Mouse (Mus musculus): ENCODE measurements around the gene Rab26. TPM values are rescaled to one million over a fixed set of nuclear protein-coding genes. Genes with fewer than 3 reads are reported as not detected.
A peak's percentile ranks its signal among the peaks of the same experiment; 100 is the strongest.

Gene Rab26
- polyA plus RNA-seq, 1 experiment = 1.1 TPM

GRCm38 (mm10) chr17:24546234-24546633, 12.2 kb upstream of the Rab26 start:
- TF ChIP-seq POLR2A (IDR thresholded peaks at IDR 0.05; ENCODE audit: control insufficient read depth, low read depth, low read length) = no peak
- no peak for TF ChIP-seq CTCF (IDR thresholded peaks at IDR 0.05; ENCODE audit: control insufficient read depth, insufficient read depth, insufficient replicate concordance, low read depth, low read length)

GRCm38 (mm10) chr17:24545247-24545646, 11.2 kb upstream of the Rab26 start:
- H3K4me3 ChIP-seq (ENCODE audit: control insufficient read depth, low read depth, low read length) = no peak overlapping the region
- no peaks in the 10 kb centered on the region for H3K27me3 ChIP-seq (ENCODE audit: control insufficient read depth, insufficient read depth, low read length)
- TF ChIP-seq CTCF (IDR thresholded peaks at IDR 0.05; ENCODE audit: control insufficient read depth, insufficient read depth, insufficient replicate concordance, low read depth, low read length) (no peak), POLR2A (IDR thresholded peaks at IDR 0.05; ENCODE audit: control insufficient read depth, low read depth, low read length) (no peak)
- peaks cover 2% of the 10 kb centered on the region for H3K4me1 ChIP-seq (ENCODE audit: control insufficient read depth, insufficient read depth, low read length)
- no peaks in the 10 kb centered on the region for H3K36me3 ChIP-seq (ENCODE audit: control insufficient read depth, insufficient read depth, low read length)
- H3K27ac ChIP-seq (ENCODE audit: control insufficient read depth, insufficient read depth, low read depth, low read length) = no peak overlapping the region

More at GRCm38 (mm10) chr17:24546234-24546633, 12.2 kb upstream of the Rab26 start:
- H3K27me3 ChIP-seq (ENCODE audit: control insufficient read depth, insufficient read depth, low read length) = no peaks in the 10 kb centered on the region
- no peak overlapping the region for H3K27ac ChIP-seq (ENCODE audit: control insufficient read depth, insufficient read depth, low read depth, low read length)
- no peak overlapping the region for H3K4me3 ChIP-seq (ENCODE audit: control insufficient read depth, low read depth, low read length)
- peaks cover 2% of the 10 kb centered on the region for H3K4me1 ChIP-seq (ENCODE audit: control insufficient read depth, insufficient read depth, low read length)
- H3K36me3 ChIP-seq (ENCODE audit: control insufficient read depth, insufficient read depth, low read length) = no peaks in the 10 kb centered on the region

GRCm38 (mm10) chr17:24544613-24545012, 10.6 kb upstream of the Rab26 start:
- no peaks in the 10 kb centered on the region for H3K27me3 ChIP-seq (ENCODE audit: control insufficient read depth, insufficient read depth, low read length)
- TF ChIP-seq CTCF (IDR thresholded peaks at IDR 0.05; ENCODE audit: control insufficient read depth, insufficient read depth, insufficient replicate concordance, low read depth, low read length) (no peak), POLR2A (IDR thresholded peaks at IDR 0.05; ENCODE audit: control insufficient read depth, low read depth, low read length) (no peak)
- peaks cover 2% of the 10 kb centered on the region for H3K4me1 ChIP-seq (ENCODE audit: control insufficient read depth, insufficient read depth, low read length)
- H3K27ac ChIP-seq (ENCODE audit: control insufficient read depth, insufficient read depth, low read depth, low read length) = no peak overlapping the region
- H3K36me3 ChIP-seq (ENCODE audit: control insufficient read depth, insufficient read depth, low read length) = no peaks in the 10 kb centered on the region
- H3K4me3 ChIP-seq (ENCODE audit: control insufficient read depth, low read depth, low read length) = no peak overlapping the region

- Histone ChIP-seq H3K27me3 (ENCODE audit: control insufficient read depth, insufficient read depth, low read length) (no peaks in the 10 kb centered on the region), H3K4me3 (ENCODE audit: control insufficient read depth, low read depth, low read length) (no peak overlapping the region), H3K4me1 (ENCODE audit: control insufficient read depth, insufficient read depth, low read length) (peaks cover 2% of the 10 kb centered on the region; the same call in 1 of the 2 replicates), H3K36me3 (ENCODE audit: control insufficient read depth, insufficient read depth, low read length) (no peaks in the 10 kb centered on the region), H3K27ac (ENCODE audit: control insufficient read depth, insufficient read depth, low read depth, low read length) (no peak overlapping the region)
- TF ChIP-seq POLR2A (IDR thresholded peaks at IDR 0.05; ENCODE audit: control insufficient read depth, low read depth, low read length) = no peak
- TF ChIP-seq CTCF (IDR thresholded peaks at IDR 0.05; ENCODE audit: control insufficient read depth, insufficient read depth, insufficient replicate concordance, low read depth, low read length) = peak; percentile 55; the same call in 1 of the 2 replicates
These were observed 6.4 kb upstream of the Rab26 start for GRCm38 (mm10) chr17:24540375-24540774.

- Histone ChIP-seq H3K27ac (ENCODE audit: control insufficient read depth, insufficient read depth, low read depth, low read length) (no peak overlapping the region), H3K27me3 (ENCODE audit: control insufficient read depth, insufficient read depth, low read length) (no peaks in the 10 kb centered on the region), H3K4me1 (ENCODE audit: control insufficient read depth, insufficient read depth, low read length) (peaks cover 2% of the 10 kb centered on the region; the same call in 1 of the 2 replicates), H3K36me3 (ENCODE audit: control insufficient read depth, insufficient read depth, low read length) (no peaks in the 10 kb centered on the region), H3K4me3 (ENCODE audit: control insufficient read depth, low read depth, low read length) (no peak overlapping the region)
- TF ChIP-seq POLR2A (IDR thresholded peaks at IDR 0.05; ENCODE audit: control insufficient read depth, low read depth, low read length) (no peak), CTCF (IDR thresholded peaks at IDR 0.05; ENCODE audit: control insufficient read depth, insufficient read depth, insufficient replicate concordance, low read depth, low read length) (no peak)
These were observed 4.9 kb upstream of the Rab26 start for GRCm38 (mm10) chr17:24538950-24539349.

DNA sequence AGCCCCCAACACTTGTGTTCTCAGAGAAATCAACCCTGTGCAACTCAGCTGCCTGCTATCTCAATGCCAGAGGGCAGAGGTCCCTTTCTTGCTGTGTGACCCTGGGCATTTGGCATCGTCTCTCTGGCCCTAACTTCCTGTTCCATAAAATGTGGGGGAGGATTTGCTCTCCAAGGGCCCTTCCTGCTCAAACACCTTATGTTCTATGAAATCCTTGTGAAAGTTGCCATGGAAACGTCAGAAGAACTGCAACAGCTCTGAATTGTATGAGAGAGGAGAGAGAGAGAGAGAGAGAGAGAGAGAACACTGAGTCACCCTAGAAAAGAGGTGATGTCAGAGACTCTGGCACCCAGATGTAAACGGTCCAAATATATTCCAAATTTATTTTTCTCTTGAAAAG, 3.5 kb upstream of the Rab26 start:
- no peak for TF ChIP-seq POLR2A (IDR thresholded peaks at IDR 0.05; ENCODE audit: control insufficient read depth, low read depth, low read length)
- no peak for TF ChIP-seq CTCF (IDR thresholded peaks at IDR 0.05; ENCODE audit: control insufficient read depth, insufficient read depth, insufficient replicate concordance, low read depth, low read length)
- H3K27ac ChIP-seq (ENCODE audit: control insufficient read depth, insufficient read depth, low read depth, low read length) = no peak overlapping the region
- H3K4me1 ChIP-seq (ENCODE audit: control insufficient read depth, insufficient read depth, low read length) = peaks cover 10% of the 10 kb centered on the region
- H3K27me3 ChIP-seq (ENCODE audit: control insufficient read depth, insufficient read depth, low read length) = no peaks in the 10 kb centered on the region
- no peak overlapping the region for H3K4me3 ChIP-seq (ENCODE audit: control insufficient read depth, low read depth, low read length)
- H3K36me3 ChIP-seq (ENCODE audit: control insufficient read depth, insufficient read depth, low read length) = no peaks in the 10 kb centered on the region

DNA sequence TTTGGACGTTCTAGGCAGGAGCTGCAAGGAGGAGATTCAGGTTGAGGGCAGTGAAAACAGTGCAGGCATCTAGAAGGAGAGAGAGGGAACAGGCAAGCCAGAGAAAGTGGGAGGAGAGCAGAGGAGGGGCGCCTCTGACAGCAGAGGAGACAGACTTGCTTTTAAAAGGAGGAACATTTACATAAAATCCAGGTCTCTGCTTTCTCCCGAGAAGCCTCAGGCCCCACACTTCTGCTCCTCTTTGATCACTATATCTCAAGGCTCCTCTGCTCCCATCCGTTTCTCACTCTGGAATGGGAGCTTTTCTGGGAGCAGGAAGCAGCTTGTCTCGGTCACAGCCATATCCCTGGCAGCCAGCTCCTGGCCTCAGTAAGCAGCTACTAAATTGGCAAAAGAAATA, 1.3 kb upstream of the Rab26 start:
- no peak for TF ChIP-seq POLR2A (IDR thresholded peaks at IDR 0.05; ENCODE audit: control insufficient read depth, low read depth, low read length)
- no peak for TF ChIP-seq CTCF (IDR thresholded peaks at IDR 0.05; ENCODE audit: control insufficient read depth, insufficient read depth, insufficient replicate concordance, low read depth, low read length)
- Histone ChIP-seq H3K36me3 (ENCODE audit: control insufficient read depth, insufficient read depth, low read length) (no peaks in the 10 kb centered on the region), H3K4me1 (ENCODE audit: control insufficient read depth, insufficient read depth, low read length) (peaks cover 10% of the 10 kb centered on the region)

More for the DNA sequence above, 1.3 kb upstream of the Rab26 start:
- Histone ChIP-seq H3K27ac (ENCODE audit: control insufficient read depth, insufficient read depth, low read depth, low read length) (no peak overlapping the region; the same call in 1 of the 2 replicates), H3K27me3 (ENCODE audit: control insufficient read depth, insufficient read depth, low read length) (no peaks in the 10 kb centered on the region), H3K4me3 (ENCODE audit: control insufficient read depth, low read depth, low read length) (no peak overlapping the region)

Data from testis, adult 2 months (tissue).